Mouse (Mus musculus) heart, postnatal 0 days (tissue): ENCODE results near the gene Trp53bp2. TPM values are rescaled to one million over a fixed set of nuclear protein-coding genes. Genes with fewer than 3 reads are reported as not detected.

Experiments
- ATAC-seq: fragments of 200-750 bp; cut with Nextera tagmentation; 2 replicates; pipeline ENCODE4 v1.8.0; 2017; ENCODE audit warnings: low read depth, moderate number of reproducible peaks, moderate library complexity; ENCODE audit not compliant: insufficient read depth
- DNase-seq: peaks from one replicate; pipeline ENCODE4 v3.0.0-alpha.2; 2016; ENCODE audit warnings: low spot score
- H3K27ac ChIP-seq: fragments of 300-500 bp; sonication (generic); 2 replicates; pipeline ENCODE4 v1.5.1; 2014; ENCODE audit warnings: low read depth, mild to moderate bottlenecking
- H3K27me3 ChIP-seq: fragments of 300-500 bp; sonication (generic); 2 replicates; pipeline ENCODE4 v1.6.1; 2014; ENCODE audit warnings: low read length, mixed read lengths; ENCODE audit not compliant: control insufficient read depth, insufficient read depth
- H3K36me3 ChIP-seq: fragments of 300-500 bp; sonication (generic); replicated peaks from 2 replicates; pipeline ENCODE4 v1.6.1; 2014; ENCODE audit warnings: low read length, mixed read lengths; ENCODE audit not compliant: control insufficient read depth, insufficient read depth
- H3K4me1 ChIP-seq: fragments of 300-500 bp; sonication (generic); 2 replicates; pipeline ENCODE4 v1.6.1; 2014; ENCODE audit warnings: antibody characterized with exemption; ENCODE audit not compliant: control insufficient read depth, insufficient read depth
- H3K4me2 ChIP-seq: fragments of 300-500 bp; sonication (generic); 2 replicates; pipeline ENCODE4 v1.6.1; 2014; ENCODE audit warnings: low read depth, mild to moderate bottlenecking, low read length, moderate library complexity
- H3K4me3 ChIP-seq: fragments of 300-500 bp; sonication (generic); 2 replicates; pipeline ENCODE4 v1.5.1; 2014; ENCODE audit warnings: low read depth, low read length
- H3K9ac ChIP-seq: fragments of 300-500 bp; sonication (generic); replicated peaks from 2 replicates; pipeline ENCODE4 v1.6.1; 2014; ENCODE audit warnings: low read depth, low read length, mixed read lengths
- H3K9me3 ChIP-seq: fragments of 300-500 bp; sonication (generic); replicated peaks from 2 replicates; pipeline ENCODE4 v1.6.1; 2016; ENCODE audit warnings: low read length; ENCODE audit not compliant: control insufficient read depth
- CTCF ChIP-seq: IDR thresholded peaks from 2 replicates; pipeline ENCODE4 v1.5.1; 2016; ENCODE audit warnings: antibody characterized with exemption, control low read depth, low read depth
- EP300 ChIP-seq: IDR thresholded peaks from 2 replicates; pipeline ENCODE4 v1.6.1; 2016; ENCODE audit warnings: antibody characterized with exemption, low read depth
- WGBS: fragments of 180-500 bp; shearing (Covaris S2); extraction: QIAGEN DNeasy Blood & Tissue Kit; methylation state at CpG from one replicate; pipeline ENCODE4 v1.1.7; 2014; 5-methylcytosine and 5-hydroxymethylcytosine counted together
- polyA plus RNA-seq: library from polyadenylated mRNA; unstranded; fragments of >200 nt; fragmentation: Nextera tagmentation; extraction: Ambion mirVana; gene quantifications from 2 replicates; pipeline ENCODE4 v1.2.1, GENCODE M21; 2015
- total RNA-seq: library from RNA; depleted of rRNA; stranded (reverse); fragments of >200 nt; gene quantifications from 2 replicates; pipeline ENCODE4 v1.2.3, GENCODE M21; 2014; ENCODE audit warnings: low replicate concordance

The Trp53bp2 gene
- total and polyA plus RNA-seq, 2 experiments from 2014 or later = 8.3 to 13.6 TPM

GRCm38 (mm10) chr1:182398171-182398570 is 10.8 kb upstream of the Trp53bp2 start:
- ATAC-seq (peak; percentile 41; the same call in 1 of the 2 replicates), DNase-seq (peak; percentile 56)
- WGBS = 43% methylated on average over 8 of the region's 8 CpGs
- peaks cover 11% of the 10 kb centered on the region; the same call in 1 of the 2 replicates for H3K4me1 ChIP-seq
- H3K9ac ChIP-seq = no peak overlapping the region
- no peaks in the 10 kb centered on the region for H3K27me3 ChIP-seq
- no peaks in the 10 kb centered on the region for H3K36me3 ChIP-seq
- H3K27ac ChIP-seq = peak overlapping the region; percentile 32
- H3K4me3 ChIP-seq = no peak overlapping the region
- H3K4me2 ChIP-seq = no peak overlapping the region
- TF ChIP-seq EP300 = no peak
- TF ChIP-seq CTCF = no peak
- H3K9me3 ChIP-seq = no peaks in the 10 kb centered on the region

GRCm38 (mm10) chr1:182398780-182399179 is 10.2 kb upstream of the Trp53bp2 start:
- H3K27ac ChIP-seq = peak overlapping the region; percentile 32; the same call in 1 of the 2 replicates
- DNase-seq = no peak
- peak; percentile 27; the same call in 1 of the 2 replicates for ATAC-seq

GRCm38 (mm10) chr1:182399205-182399604 is 9.8 kb upstream of the Trp53bp2 start:
- ATAC-seq = no peak
- Histone ChIP-seq H3K36me3 (no peaks in the 10 kb centered on the region), H3K4me3 (no peak overlapping the region), H3K27me3 (no peaks in the 10 kb centered on the region), H3K9me3 (no peaks in the 10 kb centered on the region), H3K9ac (no peak overlapping the region), H3K4me1 (peaks cover 11% of the 10 kb centered on the region; the same call in 1 of the 2 replicates), H3K4me2 (no peak overlapping the region), H3K27ac (no peak overlapping the region)
- TF ChIP-seq CTCF (no peak), EP300 (no peak)
- WGBS = 65% methylated on average over 2 of the region's 2 CpGs
- no peak for DNase-seq

More at GRCm38 (mm10) chr1:182398780-182399179, 10.2 kb upstream of the Trp53bp2 start:
- WGBS = 18% methylated on average over 3 of the region's 3 CpGs
- Histone ChIP-seq H3K4me1 (peaks cover 11% of the 10 kb centered on the region; the same call in 1 of the 2 replicates), H3K4me2 (no peak overlapping the region), H3K9me3 (no peaks in the 10 kb centered on the region), H3K4me3 (no peak overlapping the region), H3K9ac (no peak overlapping the region), H3K36me3 (no peaks in the 10 kb centered on the region), H3K27me3 (no peaks in the 10 kb centered on the region)
- no peak for TF ChIP-seq CTCF
- TF ChIP-seq EP300 = no peak

- H3K27ac ChIP-seq = no peak overlapping the region
- H3K4me2 ChIP-seq = no peak overlapping the region
- H3K9ac ChIP-seq = no peak overlapping the region
- DNase-seq (no peak), ATAC-seq (no peak)
- no peaks in the 10 kb centered on the region for H3K27me3 ChIP-seq
- H3K9me3 ChIP-seq = no peaks in the 10 kb centered on the region
- no peaks in the 10 kb centered on the region for H3K36me3 ChIP-seq
- H3K4me1 ChIP-seq = peaks cover 11% of the 10 kb centered on the region; the same call in 1 of the 2 replicates
- 73% methylated on average over 3 of the region's 3 CpGs for WGBS
- TF ChIP-seq CTCF (no peak), EP300 (no peak)
- H3K4me3 ChIP-seq = no peak overlapping the region
Measured at GRCm38 (mm10) chr1:182399908-182400307, 9.1 kb upstream of the Trp53bp2 start.

- 35% methylated on average over 13 of the region's 13 CpGs for WGBS
Measured at GRCm38 (mm10) chr1:182403076-182403475, 5.9 kb upstream of the Trp53bp2 start.

GRCm38 (mm10) chr1:182406621-182407020 is 2.4 kb upstream of the Trp53bp2 start:
- WGBS = 69% methylated on average over 4 of the region's 4 CpGs
- peaks cover 12% of the 10 kb centered on the region for H3K4me1 ChIP-seq

More at GRCm38 (mm10) chr1:182403076-182403475, 5.9 kb upstream of the Trp53bp2 start:
- Histone ChIP-seq H3K27me3 (no peaks in the 10 kb centered on the region), H3K27ac (no peak overlapping the region), H3K4me2 (0 out of 2 replicates have a peak overlapping the region, but pooled peaks have one; percentile 14), H3K9me3 (no peaks in the 10 kb centered on the region), H3K36me3 (no peaks in the 10 kb centered on the region), H3K4me3 (no peak overlapping the region), H3K4me1 (peaks cover 10% of the 10 kb centered on the region; the same call in 1 of the 2 replicates), H3K9ac (no peak overlapping the region)
- no peak for DNase-seq
- no peak for TF ChIP-seq CTCF
- no peak for TF ChIP-seq EP300
- no peak for ATAC-seq

More at GRCm38 (mm10) chr1:182406621-182407020, 2.4 kb upstream of the Trp53bp2 start:
- Histone ChIP-seq H3K4me2 (no peak overlapping the region), H3K4me3 (no peak overlapping the region), H3K27me3 (no peaks in the 10 kb centered on the region), H3K27ac (no peak overlapping the region), H3K9ac (no peak overlapping the region), H3K36me3 (no peaks in the 10 kb centered on the region), H3K9me3 (no peaks in the 10 kb centered on the region)
- no peak for DNase-seq
- no peak for TF ChIP-seq CTCF
- TF ChIP-seq EP300 = no peak
- no peak for ATAC-seq
